Mouse (Mus musculus) hindbrain, embryonic 12.5 days (tissue): Measurements from ENCODE around the gene Nup214. TPM values are rescaled to one million over a fixed set of nuclear protein-coding genes. Genes with fewer than 3 reads are reported as not detected.
A peak's percentile ranks its signal among the peaks of the same experiment; 100 is the strongest.

Source experiments
- ATAC-seq: fragments of 200-750 bp; cut with Nextera tagmentation; 2 replicates; pipeline ENCODE4 v1.8.0; 2017; ENCODE audit warnings: moderate TSS enrichment; ENCODE audit not compliant: low FRiP score
- H3K27ac ChIP-seq: fragments of 300-500 bp; sonication (generic); 2 replicates; pipeline ENCODE4 v1.5.1; 2016; ENCODE audit warnings: mild to moderate bottlenecking
- H3K27me3 ChIP-seq: fragments of 300-500 bp; sonication (generic); 2 replicates; pipeline ENCODE4 v1.6.1; 2016; ENCODE audit warnings: mild to moderate bottlenecking
- H3K36me3 ChIP-seq: fragments of 300-500 bp; sonication (generic); 2 replicates; pipeline ENCODE4 v1.6.1; 2016; ENCODE audit warnings: mild to moderate bottlenecking
- H3K4me1 ChIP-seq: fragments of 300-500 bp; sonication (generic); 2 replicates; pipeline ENCODE4 v1.6.1; 2016
- H3K4me2 ChIP-seq: fragments of 300-500 bp; sonication (generic); replicated peaks from 2 replicates; pipeline ENCODE4 v1.6.1; 2016; ENCODE audit warnings: mild to moderate bottlenecking
- H3K4me3 ChIP-seq: fragments of 300-500 bp; sonication (generic); 2 replicates; pipeline ENCODE4 v1.5.1; 2016; ENCODE audit warnings: mild to moderate bottlenecking
- H3K9ac ChIP-seq: fragments of 300-500 bp; sonication (generic); 2 replicates; pipeline ENCODE4 v1.6.1; 2016; ENCODE audit warnings: mild to moderate bottlenecking, moderate library complexity
- H3K9me3 ChIP-seq: fragments of 300-500 bp; sonication (generic); replicated peaks from 2 replicates; pipeline ENCODE4 v1.6.1; 2016; ENCODE audit warnings: mild to moderate bottlenecking
- WGBS: fragments of 180-500 bp; shearing (Covaris S2); methylation state at CpG from one replicate; pipeline ENCODE4 v1.1.7; 2016; 5-methylcytosine and 5-hydroxymethylcytosine counted together
- polyA plus RNA-seq: library from polyadenylated mRNA; unstranded; fragments of >200 nt; fragmentation: Nextera tagmentation; extraction: Ambion mirVana; gene quantifications from 2 replicates; pipeline ENCODE4 v1.2.1, GENCODE M21; 2016

The Nup214 gene
- polyA plus RNA-seq, 1 experiment from 2014 or later, result 75.3 TPM

- Histone ChIP-seq H3K9ac (no peak overlapping the region), H3K4me2 (no peak overlapping the region), H3K36me3 (no peaks in the 10 kb centered on the region), H3K9me3 (no peaks in the 10 kb centered on the region), H3K4me3 (no peak overlapping the region), H3K27me3 (peaks cover 11% of the 10 kb centered on the region; the same call in 1 of the 2 replicates), H3K4me1 (peaks cover 8% of the 10 kb centered on the region), H3K27ac (no peak overlapping the region)
- WGBS, result 92% methylated on average over 15 of the region's 15 CpGs
- no peak for ATAC-seq
Measured at GRCm38 (mm10) chr2:32062626-32063410, 88.6 kb downstream of the Nup214 start.

- 85% methylated on average over 7 of the region's 7 CpGs for WGBS
- H3K9me3 ChIP-seq, result no peaks in the 10 kb centered on the region
- H3K36me3 ChIP-seq, result no peaks in the 10 kb centered on the region
- no peak overlapping the region for H3K4me3 ChIP-seq
- H3K9ac ChIP-seq, result no peak overlapping the region
- no peak overlapping the region for H3K4me2 ChIP-seq
- H3K27me3 ChIP-seq, result peaks cover 10% of the 10 kb centered on the region; the same call in 1 of the 2 replicates
- H3K4me1 ChIP-seq, result peaks cover 8% of the 10 kb centered on the region
- ATAC-seq, result no peak
- H3K27ac ChIP-seq, result no peak overlapping the region
Measured at GRCm38 (mm10) chr2:32063451-32064151, 89.4 kb downstream of the Nup214 start.

GRCm38 (mm10) chr2:32064913-32065312, 90.7 kb downstream of the Nup214 start:
- H3K36me3 ChIP-seq, result no peaks in the 10 kb centered on the region
- peak overlapping the region; percentile 23; the same call in 1 of the 2 replicates for H3K27ac ChIP-seq
- H3K4me2 ChIP-seq, result no peak overlapping the region
- H3K4me3 ChIP-seq, result no peak overlapping the region
- H3K4me1 ChIP-seq, result peaks cover 8% of the 10 kb centered on the region
- no peaks in the 10 kb centered on the region for H3K9me3 ChIP-seq
- H3K9ac ChIP-seq, result no peak overlapping the region
- H3K27me3 ChIP-seq, result peaks cover 4% of the 10 kb centered on the region
- WGBS, result 57% methylated on average over 13 of the region's 13 CpGs
- no peak for ATAC-seq

- Histone ChIP-seq H3K36me3 (no peaks in the 10 kb centered on the region), H3K4me1 (peaks cover 8% of the 10 kb centered on the region), H3K27me3 (peaks cover 4% of the 10 kb centered on the region), H3K9me3 (no peaks in the 10 kb centered on the region), H3K4me2 (no peak overlapping the region), H3K9ac (no peak overlapping the region), H3K4me3 (no peak overlapping the region), H3K27ac (no peak overlapping the region)
- no peak for ATAC-seq
- WGBS, result 87% methylated on average over 5 of the region's 5 CpGs
Measured at GRCm38 (mm10) chr2:32065371-32065791, 91.1 kb downstream of the Nup214 start.

- H3K4me3 ChIP-seq, result no peak overlapping the region
- 79% methylated on average over 4 of the region's 4 CpGs for WGBS
- no peak overlapping the region for H3K9ac ChIP-seq
- no peak overlapping the region for H3K27ac ChIP-seq
- H3K4me2 ChIP-seq, result no peak overlapping the region
- H3K36me3 ChIP-seq, result no peaks in the 10 kb centered on the region
- H3K27me3 ChIP-seq, result peaks cover 4% of the 10 kb centered on the region
- H3K9me3 ChIP-seq, result no peaks in the 10 kb centered on the region
- ATAC-seq, result no peak
- H3K4me1 ChIP-seq, result peaks cover 8% of the 10 kb centered on the region
Measured at GRCm38 (mm10) chr2:32066005-32066404, 91.8 kb downstream of the Nup214 start.

GRCm38 (mm10) chr2:32068811-32069607, 94.8 kb downstream of the Nup214 start:
- no peak for ATAC-seq
- Histone ChIP-seq H3K9me3 (no peaks in the 10 kb centered on the region), H3K4me3 (no peak overlapping the region), H3K4me1 (peaks cover 8% of the 10 kb centered on the region), H3K4me2 (no peak overlapping the region), H3K36me3 (no peaks in the 10 kb centered on the region), H3K27me3 (peaks cover 4% of the 10 kb centered on the region), H3K9ac (no peak overlapping the region), H3K27ac (no peak overlapping the region)
- 56% methylated on average over 31 of the region's 31 CpGs for WGBS

GRCm38 (mm10) chr2:32070747-32071146, 96.5 kb downstream of the Nup214 start:
- 92% methylated on average over 10 of the region's 10 CpGs for WGBS
- Histone ChIP-seq H3K9ac (no peak overlapping the region), H3K4me3 (no peak overlapping the region), H3K36me3 (no peaks in the 10 kb centered on the region), H3K4me2 (no peak overlapping the region), H3K27ac (no peak overlapping the region), H3K27me3 (peaks cover 4% of the 10 kb centered on the region), H3K4me1 (no peaks in the 10 kb centered on the region), H3K9me3 (no peaks in the 10 kb centered on the region)
- no peak for ATAC-seq

- no peak for ATAC-seq
- H3K36me3 ChIP-seq, result no peaks in the 10 kb centered on the region
- no peak overlapping the region for H3K27ac ChIP-seq
- H3K27me3 ChIP-seq, result peaks cover under 1% of the 10 kb centered on the region
- no peaks in the 10 kb centered on the region for H3K9me3 ChIP-seq
- H3K9ac ChIP-seq, result no peak overlapping the region
- peaks cover 3% of the 10 kb centered on the region; the same call in 1 of the 2 replicates for H3K4me1 ChIP-seq
- no peak overlapping the region for H3K4me3 ChIP-seq
- no peak overlapping the region for H3K4me2 ChIP-seq
- WGBS, result 73% methylated on average over 8 of the region's 8 CpGs
Measured at GRCm38 (mm10) chr2:32074404-32074803, 100.2 kb downstream of the Nup214 start.

- Histone ChIP-seq H3K27me3 (no peaks in the 10 kb centered on the region), H3K9me3 (no peaks in the 10 kb centered on the region), H3K4me3 (no peak overlapping the region), H3K36me3 (no peaks in the 10 kb centered on the region), H3K9ac (no peak overlapping the region), H3K27ac (no peak overlapping the region), H3K4me1 (peaks cover 3% of the 10 kb centered on the region; the same call in 1 of the 2 replicates), H3K4me2 (no peak overlapping the region)
- 49% methylated on average over 7 of the region's 7 CpGs for WGBS
- ATAC-seq, result no peak
Measured at GRCm38 (mm10) chr2:32075368-32075767, 101.1 kb downstream of the Nup214 start.

GRCm38 (mm10) chr2:32077744-32078143, 103.5 kb downstream of the Nup214 start:
- Histone ChIP-seq H3K27ac (no peak overlapping the region), H3K4me1 (peaks cover 9% of the 10 kb centered on the region), H3K4me2 (no peak overlapping the region), H3K9ac (no peak overlapping the region), H3K4me3 (no peak overlapping the region), H3K27me3 (peaks cover 19% of the 10 kb centered on the region), H3K9me3 (no peaks in the 10 kb centered on the region), H3K36me3 (no peaks in the 10 kb centered on the region)
- 89% methylated on average over 10 of the region's 10 CpGs for WGBS
- ATAC-seq, result no peak

- H3K9ac ChIP-seq, result no peak overlapping the region
- no peaks in the 10 kb centered on the region for H3K36me3 ChIP-seq
- 50% methylated on average over 8 of the region's 8 CpGs for WGBS
- no peak overlapping the region for H3K4me3 ChIP-seq
- H3K27ac ChIP-seq, result no peak overlapping the region
- peaks cover 27% of the 10 kb centered on the region for H3K27me3 ChIP-seq
- no peaks in the 10 kb centered on the region for H3K9me3 ChIP-seq
- no peak overlapping the region for H3K4me2 ChIP-seq
- ATAC-seq, result no peak
- peaks cover 16% of the 10 kb centered on the region for H3K4me1 ChIP-seq
Measured at GRCm38 (mm10) chr2:32078522-32078921, 104.3 kb downstream of the Nup214 start.

GRCm38 (mm10) chr2:32079191-32079725, 105.0 kb downstream of the Nup214 start:
- Histone ChIP-seq H3K27me3 (peaks cover 34% of the 10 kb centered on the region), H3K9ac (no peak overlapping the region), H3K4me1 (peaks cover 24% of the 10 kb centered on the region), H3K4me2 (no peak overlapping the region), H3K27ac (no peak overlapping the region), H3K4me3 (no peak overlapping the region), H3K36me3 (no peaks in the 10 kb centered on the region), H3K9me3 (no peaks in the 10 kb centered on the region)
- ATAC-seq, result no peak
- 92% methylated on average over 14 of the region's 14 CpGs for WGBS
